Mouse (Mus musculus) layer of hippocampus, adult 2 months (tissue): ENCODE data around the gene Vgll4. TPM values are rescaled to one million over a fixed set of nuclear protein-coding genes. Genes with fewer than 3 reads are reported as not detected.

Experiments
- DNase-seq, 2 experiments: peaks; one replicate each; pipeline ENCODE4 v3.0.0; 2022; ENCODE audit warnings: low spot score in 2 of 2
- H3K27ac ChIP-seq: fragments of 200-600 bp; 2 replicates; pipeline ENCODE4 v1.8.1; 2022
- H3K4me3 ChIP-seq: fragments of 200-600 bp; 2 replicates; pipeline ENCODE4 v1.8.1; 2022; ENCODE audit warnings: mild to moderate bottlenecking
- CTCF ChIP-seq: fragments of 200-600 bp; conservative IDR thresholded peaks from 2 replicates; pipeline ENCODE4 v1.8.1; 2022; ENCODE audit warnings: antibody characterized with exemption, mild to moderate bottlenecking, moderate library complexity
- total RNA-seq, 2 experiments: library from RNA; stranded (reverse); gene quantifications; 2 replicates each; pipeline ENCODE4 v1.2.3; 2021

The Vgll4 gene
- total RNA-seq, 2 experiments from 2014 or later = 44.2 to 44.8 TPM

DNA sequence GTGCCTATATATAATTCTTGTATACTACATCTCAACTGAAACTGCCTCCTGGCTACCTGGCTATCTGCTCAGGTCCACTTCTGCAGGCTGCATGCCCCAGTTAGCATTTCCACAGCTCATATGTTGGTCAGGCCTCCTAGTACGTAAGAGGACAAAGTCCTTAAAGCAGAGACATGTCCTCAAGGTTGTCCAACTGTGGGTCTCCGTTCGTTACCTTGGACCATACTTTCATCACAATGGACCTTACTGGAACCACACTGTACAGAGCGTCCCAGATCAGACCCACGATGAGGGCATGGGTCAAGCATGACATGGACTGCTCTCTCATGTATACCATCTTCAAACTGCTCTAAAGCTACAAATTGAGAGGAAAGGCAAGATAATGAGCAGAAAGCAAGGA is 16.2 kb downstream of the Vgll4 start:
- no peak overlapping the region for H3K4me3 ChIP-seq
- TF ChIP-seq CTCF = no peak
- no peak for DNase-seq
- H3K27ac ChIP-seq = no peak overlapping the region

DNA sequence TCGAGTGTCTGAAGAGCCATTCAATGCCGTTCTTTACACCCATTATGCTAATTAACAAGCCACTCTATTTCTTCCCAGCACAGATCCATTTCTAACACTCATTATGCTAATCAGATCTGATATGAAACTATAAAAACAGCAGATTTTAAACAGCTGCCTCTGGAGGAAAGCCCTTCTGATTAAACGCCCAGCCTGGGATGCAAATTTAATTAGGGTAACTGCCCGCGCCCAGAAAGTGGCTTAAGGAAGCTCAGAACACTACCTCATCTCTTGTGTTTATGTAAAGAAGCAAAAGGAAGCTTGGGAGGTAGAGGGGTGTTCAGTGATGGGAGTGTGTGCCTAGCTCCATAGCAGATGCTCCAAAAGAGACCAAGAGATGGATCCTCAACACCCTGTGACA is 17.4 kb downstream of the Vgll4 start:
- peak in 1 of 2 experiments; percentile 42 for DNase-seq
- Histone ChIP-seq H3K27ac (peak overlapping the region; percentile 32; the same call in 1 of the 2 replicates), H3K4me3 (no peak overlapping the region)
- TF ChIP-seq CTCF = no peak

DNA sequence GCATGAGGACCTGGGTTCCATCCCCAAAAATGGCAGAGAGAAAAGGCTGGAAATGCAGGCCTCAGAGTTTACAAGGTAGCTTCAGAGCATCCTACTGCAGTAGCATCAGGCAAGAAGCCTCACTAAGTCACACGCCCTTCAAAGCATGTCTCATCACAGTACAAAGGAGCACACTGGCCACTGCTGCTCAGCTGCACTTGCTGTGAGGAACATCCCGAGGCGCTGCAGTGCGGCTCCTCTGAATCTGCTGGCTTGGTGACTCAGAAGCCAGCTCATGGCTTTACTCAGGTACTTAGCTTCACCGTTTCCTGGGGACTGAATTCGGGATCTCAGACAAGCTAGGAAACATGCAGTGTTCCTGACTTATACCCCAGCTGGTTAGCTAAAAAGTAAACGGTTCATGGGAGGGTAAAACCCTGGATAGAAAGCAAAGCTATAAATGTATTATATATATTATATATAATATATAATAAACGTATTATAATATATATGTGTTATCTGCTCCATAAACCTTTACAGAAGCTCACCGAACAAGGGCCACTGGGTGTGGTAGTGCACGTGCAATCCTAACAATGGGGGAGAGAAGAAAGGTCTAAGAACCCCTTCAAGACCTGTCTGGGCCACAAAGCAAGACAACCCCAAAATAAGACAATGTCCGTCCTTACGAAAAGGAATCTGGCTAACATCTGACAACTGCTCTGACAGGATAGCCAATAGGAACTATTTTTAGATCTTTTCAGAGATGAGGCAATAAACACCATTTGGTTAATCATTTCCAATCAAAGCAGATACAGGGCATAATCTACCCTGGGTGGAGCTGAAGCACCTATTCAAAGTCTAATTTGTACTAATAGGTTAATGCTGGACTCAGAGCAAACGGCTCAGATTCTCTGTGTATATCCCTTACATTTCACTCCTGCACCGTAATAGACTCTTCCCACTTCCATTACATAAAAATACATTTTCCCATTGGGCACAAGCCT is 25.0 kb downstream of the Vgll4 start:
- H3K4me3 ChIP-seq = no peak overlapping the region
- DNase-seq = no peak
- no peak overlapping the region for H3K27ac ChIP-seq
- TF ChIP-seq CTCF = no peak

DNA sequence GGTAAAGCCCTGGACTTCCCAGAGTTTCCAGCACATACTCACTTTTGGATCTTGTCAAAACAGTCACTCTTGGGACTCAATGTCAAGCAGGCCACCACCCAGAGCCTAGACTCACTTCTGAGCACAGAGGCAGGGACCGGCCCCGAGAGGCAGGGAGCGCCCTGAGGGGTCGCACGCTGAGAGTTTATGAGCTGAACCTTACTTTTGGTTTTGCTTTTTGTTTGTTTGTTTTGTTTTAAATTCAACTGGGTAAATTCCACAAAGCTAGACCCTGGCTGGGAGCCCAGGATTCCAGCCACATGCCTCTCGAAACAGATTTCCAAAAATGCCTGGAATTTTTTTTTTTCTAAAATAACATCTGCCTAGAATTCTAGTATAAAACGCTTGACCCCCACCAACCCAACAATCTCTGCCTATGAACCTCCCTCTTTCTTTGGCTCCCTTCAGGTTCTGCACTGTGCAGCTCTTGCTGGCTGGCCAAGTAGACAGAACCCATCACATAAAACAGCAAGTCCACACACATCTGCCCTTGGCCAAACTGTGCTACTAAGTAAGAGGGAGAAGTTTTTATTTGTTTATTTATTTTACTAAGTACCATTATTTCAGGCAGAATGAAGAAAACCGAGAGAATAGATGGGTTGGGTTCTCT is 28.5 kb downstream of the Vgll4 start:
- H3K27ac ChIP-seq = no peak overlapping the region
- no peak for TF ChIP-seq CTCF
- H3K4me3 ChIP-seq = no peak overlapping the region
- no peak for DNase-seq

DNA sequence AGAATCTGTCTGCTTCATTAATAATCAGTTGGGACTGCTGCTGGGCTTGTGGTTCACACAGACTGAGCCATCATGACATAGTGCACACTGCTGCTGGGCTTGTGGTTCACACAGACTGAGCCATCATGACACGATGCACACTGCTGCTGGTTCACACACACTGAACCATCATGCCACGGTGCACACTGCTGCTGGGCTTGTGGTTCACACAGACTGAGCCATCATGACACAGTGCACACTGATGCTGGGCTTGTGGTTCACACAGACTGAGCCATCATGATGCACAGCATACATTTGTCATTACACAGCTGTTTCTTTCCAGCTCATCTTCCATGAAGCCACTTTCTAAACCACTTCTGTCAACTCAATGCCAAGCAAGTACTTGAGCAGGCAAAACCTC is 30.1 kb downstream of the Vgll4 start:
- H3K27ac ChIP-seq = no peak overlapping the region
- H3K4me3 ChIP-seq = no peak overlapping the region
- no peak for TF ChIP-seq CTCF
- no peak for DNase-seq

DNA sequence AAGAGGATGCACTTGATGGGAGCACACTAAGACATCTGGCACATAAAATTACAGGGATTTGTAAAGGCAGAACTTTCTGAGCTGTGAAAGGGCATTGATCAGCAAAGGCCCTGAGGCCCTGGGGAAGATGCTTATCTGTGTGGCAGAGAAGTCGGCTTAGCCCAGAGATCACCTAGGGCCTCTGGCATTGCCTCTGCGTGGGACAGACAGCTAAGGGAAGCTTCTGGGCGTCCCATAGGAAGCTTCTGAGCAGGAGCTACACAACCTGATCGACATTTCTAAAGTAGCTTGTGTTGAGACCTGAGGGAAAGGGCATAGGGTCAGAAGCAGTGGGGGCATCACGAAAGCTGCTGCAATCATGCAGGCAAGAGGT is 32.9 kb downstream of the Vgll4 start:
- DNase-seq = no peak
- Histone ChIP-seq H3K27ac (no peak overlapping the region), H3K4me3 (no peak overlapping the region)
- no peak for TF ChIP-seq CTCF

DNA sequence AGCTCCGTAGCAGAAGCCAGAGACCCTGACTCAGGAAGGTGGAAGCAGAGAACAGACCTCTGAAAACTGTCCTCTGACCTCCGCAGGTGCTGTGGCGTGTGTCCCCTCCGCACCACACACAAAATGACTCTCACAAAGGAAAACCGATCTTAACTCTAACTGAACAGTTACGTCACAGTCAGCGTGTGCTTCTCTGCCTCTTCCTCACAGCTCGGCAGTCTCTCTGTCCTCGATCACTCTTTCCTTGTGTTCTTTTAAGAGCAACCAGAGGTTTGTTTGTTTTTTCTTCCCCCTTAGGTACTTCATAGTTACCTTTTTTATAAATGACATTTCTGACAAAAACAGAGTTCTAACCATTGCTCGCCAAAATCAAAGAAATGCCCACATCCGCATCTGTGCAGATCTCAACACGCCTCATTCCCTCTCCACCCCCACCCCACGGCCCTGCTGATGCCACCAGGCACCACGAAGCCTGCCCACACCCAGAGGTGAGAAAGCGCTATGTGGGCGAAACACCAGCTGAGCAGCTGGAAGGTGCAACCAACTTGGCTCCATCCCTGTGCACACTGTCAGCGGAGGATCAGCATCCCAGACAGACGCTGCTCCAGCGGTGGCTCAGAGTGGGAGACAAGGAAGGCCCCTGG is 33.4 kb downstream of the Vgll4 start:
- Histone ChIP-seq H3K4me3 (no peak overlapping the region), H3K27ac (no peak overlapping the region)
- TF ChIP-seq CTCF = no peak
- peak in 1 of 2 experiments; percentile 7 for DNase-seq

DNA sequence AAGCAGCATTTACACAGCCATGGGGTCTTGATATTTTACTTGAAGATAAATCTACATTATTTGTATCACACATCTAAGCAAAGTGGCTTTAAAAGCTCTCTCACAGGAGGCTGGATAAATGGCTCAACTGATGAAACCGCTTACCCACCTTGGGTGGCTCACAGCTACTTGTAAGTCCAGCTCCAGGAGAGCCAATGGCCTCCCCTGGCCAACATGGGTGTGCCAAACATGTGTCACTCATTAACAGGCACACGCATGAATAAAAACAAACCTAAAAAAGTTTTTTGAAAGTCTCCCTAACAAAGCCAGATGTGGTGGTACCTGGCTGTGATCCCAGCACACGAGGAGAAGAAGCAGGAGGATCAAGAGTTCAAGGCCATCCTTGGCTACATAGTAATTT is 34.4 kb downstream of the Vgll4 start:
- no peak for TF ChIP-seq CTCF
- Histone ChIP-seq H3K27ac (no peak overlapping the region), H3K4me3 (no peak overlapping the region)
- peak in 1 of 2 experiments; percentile 3 for DNase-seq

DNA sequence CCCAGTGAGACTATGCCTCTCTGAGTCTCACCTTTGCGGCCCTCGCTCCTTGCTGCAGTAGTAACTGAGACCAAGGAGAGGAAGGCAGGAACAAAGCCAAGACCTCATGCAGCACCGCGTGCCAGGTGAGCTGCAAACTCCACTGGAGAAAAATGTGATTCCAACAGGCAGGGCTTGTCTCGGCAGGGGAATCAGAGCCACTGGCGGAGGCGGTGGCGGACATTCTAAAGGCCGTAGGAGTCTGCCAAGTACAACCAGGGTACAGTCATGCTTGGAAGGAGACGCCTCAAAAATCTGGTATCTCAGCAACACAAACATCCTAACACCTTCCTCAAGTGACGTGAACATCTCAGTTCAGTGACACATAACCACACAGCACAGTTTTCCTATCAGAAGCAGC is 35.7 kb downstream of the Vgll4 start:
- no peak for DNase-seq
- Histone ChIP-seq H3K27ac (no peak overlapping the region), H3K4me3 (no peak overlapping the region)
- no peak for TF ChIP-seq CTCF

DNA sequence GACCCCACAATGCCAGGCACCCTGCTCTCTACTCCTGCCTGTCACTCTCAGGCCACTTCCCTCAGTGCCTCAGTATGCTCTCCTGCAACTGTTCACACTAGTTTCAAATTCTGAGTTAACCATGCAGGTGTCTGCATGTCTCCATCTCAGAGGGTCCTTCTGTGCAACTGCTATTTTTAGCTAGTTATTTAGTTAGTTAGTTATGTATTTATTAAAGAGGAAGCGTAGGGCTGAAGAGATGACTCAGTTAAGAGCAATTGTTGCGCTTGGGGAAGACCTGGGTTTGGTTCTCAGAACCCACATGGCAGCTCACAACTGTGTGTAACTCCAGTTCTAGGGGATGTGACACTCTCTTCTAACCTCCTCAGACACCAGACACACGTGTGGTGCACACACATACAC is 36.8 kb downstream of the Vgll4 start:
- Histone ChIP-seq H3K4me3 (no peak overlapping the region), H3K27ac (no peak overlapping the region)
- DNase-seq = no peak
- TF ChIP-seq CTCF = no peak

DNA sequence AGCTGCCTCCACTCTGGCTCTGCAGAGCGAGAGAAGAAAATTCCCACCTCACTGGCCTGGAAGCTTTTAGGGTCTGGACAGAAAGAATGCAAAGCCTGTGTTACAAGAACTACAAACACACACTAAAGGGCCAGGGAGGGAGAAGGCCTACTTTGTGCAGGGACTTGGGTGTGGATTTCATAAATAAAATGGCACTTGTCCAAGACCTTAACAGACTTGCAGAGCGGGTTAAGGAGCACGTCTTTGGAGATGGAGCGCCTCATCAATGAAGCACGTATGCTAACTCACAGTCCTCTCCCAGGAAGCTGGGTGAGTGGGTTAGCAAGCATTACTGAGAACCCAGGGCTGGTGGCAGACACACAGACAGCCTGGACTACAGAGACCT is 37.7 kb downstream of the Vgll4 start:
- DNase-seq = peak in 1 of 2 experiments; percentile 6
- Histone ChIP-seq H3K4me3 (no peak overlapping the region), H3K27ac (no peak overlapping the region)
- TF ChIP-seq CTCF = no peak

DNA sequence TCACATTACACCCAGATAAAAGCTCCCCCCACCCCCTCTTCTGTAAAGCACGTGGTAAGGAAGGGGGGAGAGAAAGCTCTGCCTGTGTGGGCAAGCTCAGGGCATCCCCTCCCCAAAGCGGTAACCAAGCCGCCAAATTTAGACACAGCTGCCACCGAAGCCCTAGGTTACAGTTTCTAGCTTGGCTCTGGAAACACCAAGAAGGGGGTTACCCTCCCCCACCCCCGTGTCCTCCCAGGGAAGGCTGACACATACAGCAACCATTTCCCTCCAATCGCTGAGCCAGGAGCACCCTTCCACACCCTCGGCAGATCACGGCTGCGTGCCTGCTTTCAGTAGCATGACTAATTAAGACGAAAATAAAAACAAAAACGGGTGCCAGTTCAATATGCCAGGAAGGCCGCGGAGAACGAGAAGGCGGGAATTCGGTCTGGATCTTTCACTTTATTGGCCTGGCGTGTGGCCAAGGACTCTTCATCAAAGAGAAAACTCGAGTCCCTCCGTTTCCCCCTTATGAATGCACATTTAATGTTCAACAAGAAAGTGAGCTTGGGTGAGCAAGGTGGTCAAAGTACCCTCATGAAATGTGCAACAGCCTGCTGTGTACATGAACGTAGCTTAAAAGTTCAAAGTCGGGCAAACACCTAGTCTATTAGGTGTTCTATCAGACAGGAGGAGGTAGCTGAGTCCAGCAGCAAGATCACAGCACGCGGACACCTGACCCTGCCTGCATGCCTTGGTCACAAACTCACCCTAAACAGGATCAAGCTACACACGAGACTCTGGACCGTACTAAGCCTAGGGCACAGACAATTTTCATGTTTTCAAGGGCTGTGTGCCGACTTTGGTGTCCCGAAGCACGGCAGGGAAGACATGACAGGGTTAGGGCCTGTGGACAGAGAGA is 38.3 kb downstream of the Vgll4 start:
- Histone ChIP-seq H3K27ac (peak overlapping the region; percentile 64; the same call in 1 of the 2 replicates), H3K4me3 (peak overlapping the region; percentile 6; the same call in 1 of the 2 replicates)
- TF ChIP-seq CTCF = no peak
- DNase-seq = peak; percentile 53 to 60
